Mouse (Mus musculus) gonadal fat pad, adult 2 months (tissue): Measurements from ENCODE around the gene Ppfia3. TPM values are rescaled to one million over a fixed set of nuclear protein-coding genes. Genes with fewer than 3 reads are reported as not detected.
"Not testable (repeated sequence)": the region's sequence is repeated elsewhere in the genome, so short reads cannot be mapped to it uniquely, and the experiment has no call there.

Experiments
- DNase-seq: peaks from one replicate; pipeline ENCODE4 v3.0.0-alpha.2; 2012; ENCODE audit warnings: low read depth
- polyA plus RNA-seq: library from polyadenylated mRNA; depleted of rRNA; stranded (reverse); fragments of >200 nt; gene quantifications from 2 replicates; pipeline ENCODE4 v1.2.3, GENCODE M21; 2012

Gene Ppfia3
- polyA plus RNA-seq, 1 experiment = 3.0 TPM

GRCm38 (mm10) chr7:45386077-45386476 is 19.3 kb upstream of the Ppfia3 start:
- no peak for DNase-seq

- no peak for DNase-seq
Observed at GRCm38 (mm10) chr7:45376057-45376456, 9.2 kb upstream of the Ppfia3 start.

- no peak for DNase-seq
Observed at GRCm38 (mm10) chr7:45374620-45375019, 7.8 kb upstream of the Ppfia3 start.

GRCm38 (mm10) chr7:45372371-45372770 is 5.6 kb upstream of the Ppfia3 start:
- no peak for DNase-seq

GRCm38 (mm10) chr7:45370475-45371311 is 3.9 kb upstream of the Ppfia3 start, which contains the start of gene Lin7b:
TSS of gene Lin7b (minus strand) at chr7:45370583.
- DNase-seq = peak; percentile 34

- no peak for DNase-seq
Observed at GRCm38 (mm10) chr7:45369836-45370474, 3.1 kb upstream of the Ppfia3 start.

- DNase-seq = no peak
Observed at GRCm38 (mm10) chr7:45369022-45369745, 2.4 kb upstream of the Ppfia3 start.

GRCm38 (mm10) chr7:45368178-45368577 is 1.4 kb upstream of the Ppfia3 start:
- no peak for DNase-seq

GRCm38 (mm10) chr7:45367020-45367880 is 431 bp upstream of the Ppfia3 start:
- peak; percentile 38 for DNase-seq

- no peak for DNase-seq
Observed at GRCm38 (mm10) chr7:45365742-45366651, 822 bp downstream of the Ppfia3 start.

- no peak for DNase-seq
Observed at GRCm38 (mm10) chr7:45363983-45364382, 2.8 kb downstream of the Ppfia3 start.

- DNase-seq = no peak
Observed at GRCm38 (mm10) chr7:45362801-45363200, 4.0 kb downstream of the Ppfia3 start.

GRCm38 (mm10) chr7:45361243-45361804 is 5.5 kb downstream of the Ppfia3 start:
- DNase-seq = no peak

- DNase-seq = no peak
Observed at GRCm38 (mm10) chr7:45360404-45361125, 6.3 kb downstream of the Ppfia3 start.

GRCm38 (mm10) chr7:45359081-45359480 is 7.7 kb downstream of the Ppfia3 start:
- DNase-seq = not testable (repeated sequence)

GRCm38 (mm10) chr7:45356087-45356486 is 10.7 kb downstream of the Ppfia3 start:
- no peak for DNase-seq

- DNase-seq = no peak
Observed at GRCm38 (mm10) chr7:45355318-45356020, 11.3 kb downstream of the Ppfia3 start.

- no peak for DNase-seq
Observed at GRCm38 (mm10) chr7:45353041-45353440, 13.8 kb downstream of the Ppfia3 start.

- no peak for DNase-seq
Observed at GRCm38 (mm10) chr7:45346905-45347304, 19.9 kb downstream of the Ppfia3 start.
